8 mouse cellular contexts compared by ENCODE assay signal in genomic region chr13:112928038-112928668, GRCm38 (mm10). TPM values are rescaled to one million over a fixed set of nuclear protein-coding genes. Genes with fewer than 3 reads are reported as not detected.
DNase-seq lines count a peak whose midpoint lies in the region; ATAC-seq lines count a peak whose summit lies in the region.

No protein-coding gene starts in this region.

- peak overlapping the region; percentile 61 for H3K4me2 ChIP-seq in embryonic facial prominence, embryonic 13.5 days
- H3K4me2 ChIP-seq in liver, embryonic 11.5 days: peak overlapping the region; percentile 82

- intact Hi-C loops in heart, postnatal 10 days (cut with DNase I): loop anchor here (2.0 kb wide), 1 partner anchor 109 kb away; no protein-coding TSS in a partner anchor

- no peaks in the 10 kb centered on the region for H3K27me3 ChIP-seq in heart, embryonic 10.5 days (ENCODE audit: insufficient read depth, poor library complexity, severe bottlenecking)
- no peaks in the 10 kb centered on the region for H3K27me3 ChIP-seq in embryonic facial prominence, embryonic 13.5 days
- H3K27me3 ChIP-seq in liver, embryonic 11.5 days (replicated peaks; ENCODE audit: control insufficient read depth, insufficient read depth, low read length): no peaks in the 10 kb centered on the region

- H3K36me3 ChIP-seq in heart, embryonic 10.5 days: peaks cover 23% of the 10 kb centered on the region
- peaks cover 23% of the 10 kb centered on the region for H3K36me3 ChIP-seq in embryonic facial prominence, embryonic 13.5 days
- H3K36me3 ChIP-seq in liver, embryonic 11.5 days (ENCODE audit: control insufficient read depth, insufficient read depth, low read length): peaks cover 3% of the 10 kb centered on the region; the same call in 1 of the 2 replicates

- H3K9ac ChIP-seq in embryonic facial prominence, embryonic 13.5 days: peak overlapping the region; percentile 89
- peak overlapping the region; percentile 89 for H3K9ac ChIP-seq in liver, embryonic 11.5 days (ENCODE audit: low read depth, low read length)

- no peak for DNase-seq in heart, embryonic 10.5 days (ENCODE audit: low spot score)
- no peak for DNase-seq in heart, postnatal 10 days
- DNase-seq in liver, embryonic 11.5 days (ENCODE audit: low spot score): no peak
- no peak for DNase-seq in layer of hippocampus, postnatal 10 days (ENCODE audit: low spot score in 2 of 2)
- DNase-seq in ovary, postnatal 14 days (ENCODE audit: low spot score): no peak

- H3K4me3 ChIP-seq in heart, embryonic 10.5 days: peak overlapping the region; percentile 88
- peak overlapping the region; percentile 85 for H3K4me3 ChIP-seq in embryonic facial prominence, embryonic 13.5 days
- H3K4me3 ChIP-seq in liver, embryonic 11.5 days (ENCODE audit: low read depth, low read length): peak overlapping the region; percentile 93

- ATAC-seq in CD4-positive, CD25-positive, alpha-beta regulatory T cell, adult 4 months: peak; percentile 3
- ATAC-seq in embryonic facial prominence, embryonic 13.5 days (ENCODE audit: insufficient number of reproducible peaks, insufficient read depth, low FRiP score, low TSS enrichment, low read depth): no peak
- peak; percentile 30 for ATAC-seq in liver, embryonic 11.5 days (replicated peaks; ENCODE audit: low FRiP score)
- ATAC-seq in megakaryocyte progenitor cell, adult 5-6 weeks (replicated peaks; ENCODE audit: poor library complexity): no peak

- peaks cover 12% of the 10 kb centered on the region for H3K4me1 ChIP-seq in heart, embryonic 10.5 days
- peaks cover 17% of the 10 kb centered on the region for H3K4me1 ChIP-seq in embryonic facial prominence, embryonic 13.5 days
- peaks cover 9% of the 10 kb centered on the region for H3K4me1 ChIP-seq in liver, embryonic 11.5 days (replicated peaks; ENCODE audit: control insufficient read depth, insufficient read depth, low read length)

- H3K9me3 ChIP-seq in heart, embryonic 10.5 days: no peaks in the 10 kb centered on the region
- H3K9me3 ChIP-seq in embryonic facial prominence, embryonic 13.5 days: no peaks in the 10 kb centered on the region
- no peaks in the 10 kb centered on the region for H3K9me3 ChIP-seq in liver, embryonic 11.5 days (ENCODE audit: control insufficient read depth, low read length)

- H3K27ac ChIP-seq in heart, embryonic 10.5 days: peak overlapping the region; percentile 90
- peak overlapping the region; percentile 90 for H3K27ac ChIP-seq in embryonic facial prominence, embryonic 13.5 days
- H3K27ac ChIP-seq in liver, embryonic 11.5 days (ENCODE audit: low read depth, low read length): peak overlapping the region; percentile 84

- 5% methylated on average over 8 of the region's 8 CpGs for WGBS in heart, embryonic 10.5 days
- 4% methylated on average over 8 of the region's 8 CpGs for WGBS in embryonic facial prominence, embryonic 13.5 days
- 6% methylated on average over 8 of the region's 8 CpGs for WGBS in liver, embryonic 11.5 days

RNA-seq across cellular contexts. Expression of gene Dhx29, which starts 0.9 kb away (rescaled TPM):
- polyA plus RNA-seq in heart, embryonic 10.5 days (2016; fragmentation: Nextera tagmentation; extraction: Ambion mirVana): 19.7 and 24.7 TPM in 2 replicates
- total RNA-seq in heart, postnatal 10 days (2021): 10 to 100 TPM; 12.8 to 15.9 TPM
- polyA plus RNA-seq in CD4-positive, CD25-positive, alpha-beta regulatory T cell, adult 4 months (2017; shearing (Covaris generic)): 10 to 100 TPM; 10.7 to 14.2 TPM
- polyA plus RNA-seq in embryonic facial prominence, embryonic 13.5 days (2015; fragmentation: Nextera tagmentation; extraction: Ambion mirVana): 31.6 and 44.2 TPM in 2 replicates
- polyA plus RNA-seq in liver, embryonic 11.5 days (2014; fragmentation: Nextera tagmentation; extraction: Ambion mirVana): 19.4 and 23.1 TPM in 2 replicates
- total RNA-seq in layer of hippocampus, postnatal 10 days (2021): 10 to 100 TPM; 24.7 to 25.5 TPM
- 16.7 and 22.3 TPM in 2 replicates for total RNA-seq in megakaryocyte progenitor cell, adult 5-6 weeks (2015)
- 27.2 and 29.8 TPM in 2 replicates for total RNA-seq in megakaryocyte progenitor cell, adult 5-6 weeks (2017)

RNA-seq across cellular contexts. Expression of gene Mtrex, which starts 1.0 kb away (rescaled TPM):
- polyA plus RNA-seq in heart, embryonic 10.5 days (2016; fragmentation: Nextera tagmentation; extraction: Ambion mirVana): 68.3 and 68.9 TPM in 2 replicates
- 10 to 100 TPM; 29.4 to 31.6 TPM for total RNA-seq in heart, postnatal 10 days (2021)
- 10 to 100 TPM; 61.6 to 74.8 TPM for polyA plus RNA-seq in CD4-positive, CD25-positive, alpha-beta regulatory T cell, adult 4 months (2017; shearing (Covaris generic))
- polyA plus RNA-seq in embryonic facial prominence, embryonic 13.5 days (2015; fragmentation: Nextera tagmentation; extraction: Ambion mirVana): 74.7 and 78.6 TPM in 2 replicates
- 90.9 and 101 TPM in 2 replicates for polyA plus RNA-seq in liver, embryonic 11.5 days (2014; fragmentation: Nextera tagmentation; extraction: Ambion mirVana)
- total RNA-seq in layer of hippocampus, postnatal 10 days (2021): 10 to 100 TPM; 41.9 to 42.6 TPM
- total RNA-seq in megakaryocyte progenitor cell, adult 5-6 weeks (2015): 77.2 and 85.6 TPM in 2 replicates
- 69.9 and 87.9 TPM in 2 replicates for total RNA-seq in megakaryocyte progenitor cell, adult 5-6 weeks (2017)

RNA-seq across cellular contexts. Expression of gene Ccno, which starts 59.4 kb away (rescaled TPM):
- 0.10 TPM in 1 of 2 replicates, not detected in the other for polyA plus RNA-seq in heart, embryonic 10.5 days (2016; fragmentation: Nextera tagmentation; extraction: Ambion mirVana)
- total RNA-seq in heart, postnatal 10 days (2021): under 1 TPM; 0.14 to 0.37 TPM
- not detected for polyA plus RNA-seq in CD4-positive, CD25-positive, alpha-beta regulatory T cell, adult 4 months (2017; shearing (Covaris generic))
- polyA plus RNA-seq in embryonic facial prominence, embryonic 13.5 days (2015; fragmentation: Nextera tagmentation; extraction: Ambion mirVana): 0.63 and 1.1 TPM in 2 replicates
- 0.08 TPM in 1 of 2 replicates, not detected in the other for polyA plus RNA-seq in liver, embryonic 11.5 days (2014; fragmentation: Nextera tagmentation; extraction: Ambion mirVana)
- 1 to 10 TPM; 1.4 to 1.7 TPM for total RNA-seq in layer of hippocampus, postnatal 10 days (2021)
- 1.5 and 2.1 TPM in 2 replicates for total RNA-seq in megakaryocyte progenitor cell, adult 5-6 weeks (2015)
- total RNA-seq in megakaryocyte progenitor cell, adult 5-6 weeks (2017): 1.4 and 1.6 TPM in 2 replicates

Comparison
In these comparisons a context has a peak if more than half of its experiments do, and no peak if none do; other contexts are left out.
1. ATAC-seq: peak in CD4-positive, CD25-positive, alpha-beta regulatory T cell, adult 4 months (single experiment) and liver, embryonic 11.5 days (single experiment); none in embryonic facial prominence, embryonic 13.5 days (single experiment) and megakaryocyte progenitor cell, adult 5-6 weeks (single experiment).
2. Peak in every context shown above with its lines, with median percentiles within 50 percentile points of each other: H3K27ac ChIP-seq and H3K4me3 ChIP-seq.